Mouse (Mus musculus): ENCODE measurements around the gene Lrrc2. TPM values are rescaled to one million over a fixed set of nuclear protein-coding genes. Genes with fewer than 3 reads are reported as not detected.

Gene Lrrc2
- total and polyA plus RNA-seq, 3 experiments, result 1.6 to 3.6 (median 1.6) TPM

GRCm38 (mm10) chr9:110965062-110965909 is 13.9 kb downstream of the Lrrc2 start (continued):
- peak; percentile 96 for TF ChIP-seq MAX (IDR thresholded peaks at IDR 0.05; ENCODE audit: low read length)
- TF ChIP-seq IRF4 (IDR thresholded peaks at IDR 0.05; ENCODE audit: low read depth, low read length), result peak; percentile 51
- peak; percentile 84 for TF ChIP-seq HCFC1 (IDR thresholded peaks at IDR 0.05; ENCODE audit: low read depth, low read length)
- TF ChIP-seq EP300 (IDR thresholded peaks at IDR 0.05; ENCODE audit: low read length), result 0 out of 2 replicates have a peak, but pooled peaks have one; percentile 59
- peak; percentile 71; the same call in 1 of the 2 replicates for TF ChIP-seq MXI1 (IDR thresholded peaks at IDR 0.05; ENCODE audit: low read depth, low read length)
- peak; percentile 88 for TF ChIP-seq USF2 (conservative IDR thresholded peaks at IDR 0.05; ENCODE audit: low read depth, low read length)
- no peak; the same call in 1 of the 2 replicates for TF ChIP-seq JUN (IDR thresholded peaks at IDR 0.05; ENCODE audit: insufficient read depth, low read depth, low read length)
- TF ChIP-seq UBTF (IDR thresholded peaks at IDR 0.05; ENCODE audit: low read depth, low read length), result no peak
- peak; percentile 65 for TF ChIP-seq NELFE (IDR thresholded peaks at IDR 0.05; ENCODE audit: low read depth, low read length)
- TF ChIP-seq TBP (conservative IDR thresholded peaks at IDR 0.05; ENCODE audit: low read depth, low read length), result peak; percentile 76
- TF ChIP-seq MYC (IDR thresholded peaks at IDR 0.05; ENCODE audit: low read depth, low read length), result peak; percentile 89
- TF ChIP-seq POLR2A (IDR thresholded peaks at IDR 0.05; ENCODE audit: low read depth, low read length), result peak; percentile 64
- no peak for TF ChIP-seq ZNF384 (IDR thresholded peaks at IDR 0.05; ENCODE audit: low read depth, low read length)
- peak; percentile 65; the same call in 1 of the 2 replicates for TF ChIP-seq POLR2AphosphoS2 (IDR thresholded peaks at IDR 0.05; ENCODE audit: low read depth, low read length)
- TF ChIP-seq ZMIZ1 (IDR thresholded peaks at IDR 0.05; ENCODE audit: low read depth, low read length), result peak; percentile 58; the same call in 1 of the 2 replicates
- TF ChIP-seq PAX5 (IDR thresholded peaks at IDR 0.05; ENCODE audit: low read length), result no peak
- no peak for TF ChIP-seq CHD1 (IDR thresholded peaks at IDR 0.05; ENCODE audit: low read depth, low read length)

- Histone ChIP-seq H3K9ac (ENCODE audit: insufficient read depth, low read depth) (peak overlapping the region; percentile 69), H3K4me2 (ENCODE audit: insufficient read depth, low read depth, poor library complexity, severe bottlenecking) (peak overlapping the region; percentile 60), H3K4me1 (ENCODE audit: control insufficient read depth in 1 of 2, insufficient read depth in 2 of 2) (peaks cover 0 to 9% of the 10 kb centered on the region in 2 experiments; a peak in 2 of 4 replicates), H3K79me2 (replicated peaks; ENCODE audit: control insufficient read depth, extremely low read depth, insufficient read depth, poor library complexity, severe bottlenecking) (no peaks in the 10 kb centered on the region), H3K36me3 (replicated peaks in 1 of 2; ENCODE audit: control insufficient read depth in 1 of 2, insufficient read depth in 1 of 2, low read length in 1 of 2) (peaks cover 0 to 11% of the 10 kb centered on the region in 2 experiments), H3K9me3 (replicated peaks; ENCODE audit: low read length) (no peaks in the 10 kb centered on the region), H3K27me3 (replicated peaks) (no peaks in the 10 kb centered on the region), H3K27ac (ENCODE audit: insufficient read depth, low read depth) (peak overlapping the region; percentile 93), H3K4me3 (replicated peaks in 1 of 3; ENCODE audit: low read depth in 2 of 3, low read length in 2 of 3, poor library complexity in 1 of 3) (peak overlapping the region; percentile 49 to 55 (median 54))
- peak; percentile 66 for DNase-seq (ENCODE audit: extremely low read depth)
- dilution Hi-C loops (cut with MboI; ENCODE audit: extremely low pct_ligation_motif_present, extremely low pct_unique_long_range_greater_than_20kb, low sequenced_read_pairs), result no loop called here
- in situ Hi-C loops (cut with MboI; ENCODE audit: low pct_ligation_motif_present, low pct_unique_long_range_greater_than_20kb, low sequenced_read_pairs), result no loop called here
- TF ChIP-seq ZC3H11A (IDR thresholded peaks at IDR 0.05; ENCODE audit: low read depth, low read length), result no peak
- TF ChIP-seq CHD1 (IDR thresholded peaks at IDR 0.05; ENCODE audit: low read depth, low read length), result no peak
- 0 out of 2 replicates have a peak, but pooled peaks have one; percentile 55 for TF ChIP-seq SIN3A (IDR thresholded peaks at IDR 0.05; ENCODE audit: low read length)
- no peak for TF ChIP-seq POLR2AphosphoS2 (IDR thresholded peaks at IDR 0.05; ENCODE audit: low read depth, low read length)
- no peak for TF ChIP-seq ELF1 (IDR thresholded peaks at IDR 0.05; ENCODE audit: low read depth, low read length)
- 0 out of 2 replicates have a peak, but pooled peaks have one; percentile 9 for TF ChIP-seq CHD2 (IDR thresholded peaks at IDR 0.05; ENCODE audit: low read length)
- peak; percentile 49; the same call in 1 of the 2 replicates for TF ChIP-seq MAZ (IDR thresholded peaks at IDR 0.05; ENCODE audit: low read depth, low read length)
- no peak for TF ChIP-seq USF1 (IDR thresholded peaks at IDR 0.05; ENCODE audit: low read depth, low read length)
- no peak for TF ChIP-seq MAFK (IDR thresholded peaks at IDR 0.05; ENCODE audit: insufficient replicate concordance, low read length)
- TF ChIP-seq USF2 (conservative IDR thresholded peaks at IDR 0.05; ENCODE audit: low read depth, low read length), result no peak
- peak; percentile 91 for TF ChIP-seq MEF2A (IDR thresholded peaks at IDR 0.05; ENCODE audit: borderline replicate concordance, low read depth, low read length)
- TF ChIP-seq TCF12 (IDR thresholded peaks at IDR 0.05; ENCODE audit: low read depth, low read length), result peak; percentile 44; the same call in 1 of the 2 replicates
- no peak for TF ChIP-seq NRF1 (IDR thresholded peaks at IDR 0.05; ENCODE audit: low read depth, low read length)
- no peak; the same call in 1 of the 2 replicates for TF ChIP-seq NELFE (IDR thresholded peaks at IDR 0.05; ENCODE audit: low read depth, low read length)
- TF ChIP-seq JUN (IDR thresholded peaks at IDR 0.05; ENCODE audit: insufficient read depth, low read depth, low read length), result no peak
- no peak for TF ChIP-seq KAT2A (IDR thresholded peaks at IDR 0.05; ENCODE audit: insufficient replicate concordance, low read length)
- no peak; the same call in none of the 2 replicates for TF ChIP-seq ETS1 (conservative IDR thresholded peaks at IDR 0.05; ENCODE audit: low read depth, low read length)
- no peak for TF ChIP-seq JUND (conservative IDR thresholded peaks at IDR 0.05; ENCODE audit: low read depth, low read length)
- TF ChIP-seq HCFC1 (IDR thresholded peaks at IDR 0.05; ENCODE audit: low read depth, low read length), result no peak
- no peak for TF ChIP-seq TBP (conservative IDR thresholded peaks at IDR 0.05; ENCODE audit: low read depth, low read length)
- TF ChIP-seq EP300 (IDR thresholded peaks at IDR 0.05; ENCODE audit: low read length), result no peak; the same call in 1 of the 2 replicates
- TF ChIP-seq MXI1 (IDR thresholded peaks at IDR 0.05; ENCODE audit: low read depth, low read length), result 0 out of 2 replicates have a peak, but pooled peaks have one; percentile 13
- 0 out of 2 replicates have a peak, but pooled peaks have one; percentile 31 for TF ChIP-seq MYC (IDR thresholded peaks at IDR 0.05; ENCODE audit: low read depth, low read length)
- TF ChIP-seq MAX (IDR thresholded peaks at IDR 0.05; ENCODE audit: low read length), result no peak
- no peak for TF ChIP-seq UBTF (IDR thresholded peaks at IDR 0.05; ENCODE audit: low read depth, low read length)
- peak; percentile 60; the same call in 1 of the 2 replicates for TF ChIP-seq ZNF384 (IDR thresholded peaks at IDR 0.05; ENCODE audit: low read depth, low read length)
- TF ChIP-seq SMC3 (IDR thresholded peaks at IDR 0.05; ENCODE audit: low read depth, low read length), result no peak
- TF ChIP-seq ZMIZ1 (IDR thresholded peaks at IDR 0.05; ENCODE audit: low read depth, low read length), result no peak; the same call in 1 of the 2 replicates
- no peak for TF ChIP-seq BHLHE40 (IDR thresholded peaks at IDR 0.05; ENCODE audit: low read depth, low read length)
These were observed 14.5 kb downstream of the Lrrc2 start for GRCm38 (mm10) chr9:110965910-110966231.
